Mouse (Mus musculus) gastrocnemius, postnatal 10 days (tissue): Measurements from ENCODE around the gene Ddx21. TPM values are rescaled to one million over a fixed set of nuclear protein-coding genes. Genes with fewer than 3 reads are reported as not detected.

ENCODE experiments used
- DNase-seq: peaks from one replicate; pipeline ENCODE4 v3.0.0; 2021; ENCODE audit warnings: mixed read lengths
- total RNA-seq, 2 experiments: library from RNA; stranded (reverse); gene quantifications; 2 replicates each; pipeline ENCODE4 v1.2.3; 2021

The Ddx21 gene
- total RNA-seq, 2 experiments from 2014 or later, result 32.1 to 37.8 TPM

- DNase-seq, result no peak
These were observed 31.8 kb downstream of the Ddx21 start for GRCm38 (mm10) chr10:62570126-62570871.

GRCm38 (mm10) chr10:62568861-62569260 lies 33.2 kb downstream of the Ddx21 start:
- no peak for DNase-seq

DNA sequence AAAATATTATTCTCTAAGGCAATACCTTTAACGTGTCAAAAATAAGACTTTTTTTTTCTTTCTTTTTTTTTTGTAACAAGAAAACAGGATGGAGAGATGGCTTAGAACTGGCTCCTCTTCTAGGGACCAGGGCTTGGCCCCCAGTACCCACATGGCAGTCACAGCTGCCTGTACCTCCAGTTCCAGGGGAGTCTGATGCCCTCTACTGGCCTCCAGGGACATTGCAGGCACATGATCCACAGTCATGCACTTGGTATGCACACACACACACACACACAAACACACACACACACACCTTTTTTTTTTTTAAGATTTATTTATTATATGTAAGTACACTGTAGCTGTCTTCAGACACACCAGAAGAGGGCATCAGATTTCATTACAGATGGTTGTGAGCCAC lies 44.3 kb downstream of the Ddx21 start:
- DNase-seq, result no peak

DNA sequence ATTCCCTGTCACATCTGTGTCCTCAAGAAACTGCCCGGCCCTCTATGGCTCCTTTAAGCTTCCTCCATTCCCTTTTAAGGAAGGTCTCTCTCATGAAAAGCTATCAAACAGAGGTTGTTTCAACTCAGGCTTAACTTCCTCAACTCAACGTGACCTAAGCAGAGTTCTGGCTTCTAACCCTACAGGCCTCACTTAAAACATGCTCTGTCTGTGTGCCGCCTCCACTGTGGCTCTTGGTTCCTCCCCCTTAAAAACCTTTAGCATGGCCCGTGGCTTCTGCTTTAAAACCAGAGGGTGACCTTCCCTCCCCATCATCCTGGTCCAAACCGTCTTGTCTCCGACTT lies 45.6 kb downstream of the Ddx21 start:
- DNase-seq, result no peak

- no peak for DNase-seq
These were observed 46.1 kb downstream of the Ddx21 start for GRCm38 (mm10) chr10:62555705-62556557.

DNA sequence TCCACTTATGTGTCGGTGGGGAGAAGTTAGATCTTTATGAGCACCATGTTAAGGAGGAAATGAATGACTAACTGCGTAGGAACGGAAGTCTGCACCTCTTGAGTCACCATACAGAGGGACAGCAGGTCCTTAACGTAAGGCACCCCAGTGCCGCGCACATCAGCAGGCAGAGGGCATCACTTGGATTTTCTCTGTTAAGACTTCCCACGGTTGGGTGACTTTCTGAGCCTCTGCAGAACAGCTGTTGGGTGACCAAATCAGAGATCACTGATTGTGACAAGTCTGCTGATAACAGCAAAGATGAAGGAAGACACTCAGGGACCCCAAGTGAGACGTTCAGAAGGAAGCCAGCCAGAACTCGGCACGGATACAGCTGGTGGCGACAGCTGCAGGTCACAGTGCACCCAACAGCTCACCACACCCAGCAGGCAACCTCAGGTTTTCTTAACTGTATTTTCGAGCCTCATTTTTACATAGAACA lies 48.4 kb downstream of the Ddx21 start:
- DNase-seq, result no peak

- no peak for DNase-seq
These were observed 51.2 kb downstream of the Ddx21 start for GRCm38 (mm10) chr10:62550787-62551300.

DNA sequence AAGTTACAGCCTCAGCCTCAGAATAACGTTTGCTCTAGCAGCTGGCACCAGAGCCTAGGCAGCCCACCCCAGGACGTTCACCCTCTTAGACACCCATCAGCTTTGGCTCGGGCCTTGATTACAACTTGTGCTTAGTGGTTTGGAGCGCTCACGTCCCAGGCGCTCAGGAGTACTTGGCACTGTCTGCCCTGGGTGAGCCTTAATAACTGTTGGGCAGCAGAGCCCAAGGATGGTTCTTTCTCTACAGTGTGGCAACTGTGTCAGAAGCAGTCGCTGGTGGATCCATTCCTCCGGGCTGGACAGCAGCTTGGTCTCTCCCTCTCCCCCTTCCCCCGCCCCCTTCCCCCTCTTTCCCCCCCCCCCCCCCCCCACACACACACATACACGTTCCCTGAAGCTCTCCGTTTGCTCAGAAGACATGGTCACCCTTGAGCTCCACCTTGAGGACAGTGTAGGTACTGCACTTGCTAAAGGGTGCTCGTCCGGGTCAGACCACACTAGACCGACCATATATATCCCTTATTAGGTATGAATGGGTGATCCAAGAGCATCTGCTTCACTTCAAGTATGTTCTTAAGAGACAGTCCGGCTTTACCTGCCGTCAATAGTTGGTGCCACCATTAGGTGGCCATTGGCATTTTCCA lies 52.4 kb downstream of the Ddx21 start:
- DNase-seq, result peak; percentile 77

GRCm38 (mm10) chr10:62546441-62546840 lies 55.6 kb downstream of the Ddx21 start:
- DNase-seq, result peak; percentile 32

- no peak for DNase-seq
These were observed 56.3 kb downstream of the Ddx21 start for GRCm38 (mm10) chr10:62545759-62546158.

- no peak for DNase-seq
These were observed 57.8 kb downstream of the Ddx21 start for GRCm38 (mm10) chr10:62544316-62544715.

DNA sequence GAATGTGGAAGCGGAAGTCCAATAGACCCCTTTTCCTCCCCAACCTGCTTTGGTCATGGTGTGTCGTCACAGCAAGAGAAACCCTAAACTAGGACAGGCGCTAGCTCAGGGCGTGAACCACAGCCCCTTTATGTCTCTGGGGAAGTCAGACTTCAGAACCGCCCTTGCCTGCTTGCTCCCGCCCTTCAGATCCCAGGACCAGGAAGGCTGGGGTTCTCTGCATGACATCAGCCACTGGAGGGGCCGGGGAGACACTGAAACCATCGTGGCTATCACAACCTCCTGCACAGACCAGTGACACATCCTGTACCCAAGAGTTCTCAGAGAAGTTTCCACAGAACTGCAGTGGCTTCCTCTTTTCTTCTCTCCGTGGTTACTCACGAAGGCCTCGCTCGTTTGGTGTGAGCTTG lies 58.7 kb downstream of the Ddx21 start:
- no peak for DNase-seq

GRCm38 (mm10) chr10:62542928-62543327 lies 59.2 kb downstream of the Ddx21 start:
- no peak for DNase-seq

- DNase-seq, result no peak
These were observed 59.6 kb downstream of the Ddx21 start for GRCm38 (mm10) chr10:62542507-62542906.

- no peak for DNase-seq
These were observed 60.6 kb downstream of the Ddx21 start for GRCm38 (mm10) chr10:62541499-62541898.

GRCm38 (mm10) chr10:62540800-62541199 lies 61.3 kb downstream of the Ddx21 start:
- DNase-seq, result no peak

- DNase-seq, result no peak
These were observed 67.6 kb downstream of the Ddx21 start for GRCm38 (mm10) chr10:62534509-62534908.

GRCm38 (mm10) chr10:62532832-62533231 lies 69.2 kb downstream of the Ddx21 start:
- DNase-seq, result peak; percentile 26
